Mouse (Mus musculus) G1E (cell line): ENCODE measurements at regions not wholly inside any gene's neighbourhood (a gene's known extent, or its start where the extent isn't known, plus 50 kb on each side); places are given as distances from the start of the nearest gene placed in this dataset.

Source experiments
- CTCF ChIP-seq: IDR thresholded peaks from 2 replicates; pipeline ENCODE4 v1.5.1; 2012; ENCODE audit warnings: low read depth, low read length, inconsistent platforms, mixed read lengths
- GATA1 ChIP-seq: IDR thresholded peaks from 2 replicates; pipeline ENCODE4 v1.6.1; 2012; ENCODE audit warnings: borderline replicate concordance, low read length, inconsistent platforms, mixed read lengths
- TAL1 ChIP-seq: conservative IDR thresholded peaks from 2 replicates; pipeline ENCODE4 v1.6.1; 2012; ENCODE audit warnings: low read depth, low read length, inconsistent platforms, mixed read lengths

DNA sequence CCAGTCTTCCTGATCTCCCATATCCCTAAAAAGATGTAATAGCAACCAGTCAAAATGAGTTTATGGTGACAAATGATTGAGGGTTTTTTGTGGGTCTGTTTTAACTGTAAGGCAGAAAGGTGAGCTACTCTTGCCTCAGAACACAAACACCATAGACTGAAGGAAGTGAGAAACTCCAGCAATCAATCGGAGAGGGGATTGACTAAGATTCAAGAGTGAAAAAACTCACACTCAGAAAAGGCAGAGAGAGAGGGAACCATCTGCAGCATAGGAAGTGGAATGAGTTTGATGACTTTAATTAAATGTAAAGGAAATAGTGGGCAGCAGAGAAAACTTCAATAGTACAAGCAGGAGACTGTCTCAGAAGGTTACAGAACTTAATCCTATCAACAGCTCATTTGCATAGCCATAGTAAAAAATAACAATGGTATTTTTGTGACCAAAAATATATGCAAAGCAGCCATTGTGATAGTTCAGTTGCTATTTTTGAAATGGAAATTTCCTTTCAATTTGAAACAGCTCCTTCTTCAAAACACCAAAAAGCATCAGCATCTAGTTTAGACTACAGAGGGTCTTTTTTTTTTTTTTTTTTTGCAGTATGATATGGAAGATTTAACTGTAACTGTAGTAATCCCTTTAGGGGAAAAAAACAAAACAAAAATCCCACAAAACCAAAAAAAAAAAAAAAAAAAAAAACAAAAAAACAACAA is 442.9 kb upstream of the Tenm2 start:
- no peak for TF ChIP-seq TAL1
- TF ChIP-seq CTCF, result no peak
- no peak for TF ChIP-seq GATA1
